Mouse (Mus musculus) testis, adult 2 months (tissue): ENCODE measurements around the gene Ank. TPM values are rescaled to one million over a fixed set of nuclear protein-coding genes. Genes with fewer than 3 reads are reported as not detected.

Source experiments
- H3K27ac ChIP-seq: fragments of 200-500 bp; 2 replicates; pipeline ENCODE4 v1.5.1; 2012; ENCODE audit warnings: low read depth, low read length; ENCODE audit not compliant: control insufficient read depth, insufficient read depth
- H3K27me3 ChIP-seq: fragments of 200-500 bp; 2 replicates; pipeline ENCODE4 v1.6.1; 2012; ENCODE audit warnings: mild to moderate bottlenecking, low read length, moderate library complexity; ENCODE audit not compliant: control insufficient read depth, insufficient read depth
- H3K36me3 ChIP-seq: fragments of 200-500 bp; 2 replicates; pipeline ENCODE4 v1.6.1; 2012; ENCODE audit warnings: mild to moderate bottlenecking, low read length; ENCODE audit not compliant: control insufficient read depth, insufficient read depth
- H3K4me1 ChIP-seq: fragments of 200-500 bp; 2 replicates; pipeline ENCODE4 v1.6.1; 2012; ENCODE audit warnings: low read length; ENCODE audit not compliant: control insufficient read depth, insufficient read depth
- H3K4me3 ChIP-seq: fragments of 200-500 bp; 2 replicates; pipeline ENCODE4 v1.5.1; 2012; ENCODE audit warnings: low read depth, mild to moderate bottlenecking, low read length, moderate library complexity, mixed read lengths; ENCODE audit not compliant: control insufficient read depth
- CTCF ChIP-seq: fragments of 200-500 bp; IDR thresholded peaks from 2 replicates; pipeline ENCODE4 v1.5.1; 2012; ENCODE audit warnings: low read depth, mild to moderate bottlenecking, inconsistent platforms, low read length, moderate library complexity; ENCODE audit not compliant: control insufficient read depth, insufficient read depth, insufficient replicate concordance
- POLR2A ChIP-seq: fragments of 200-500 bp; IDR thresholded peaks from 2 replicates; pipeline ENCODE4 v1.6.1; 2012; ENCODE audit warnings: low read depth, mild to moderate bottlenecking, inconsistent platforms, low read length, moderate library complexity; ENCODE audit not compliant: control insufficient read depth
- polyA plus RNA-seq: library from polyadenylated mRNA; depleted of rRNA; stranded (reverse); fragments of >200 nt; gene quantifications from 2 replicates; pipeline ENCODE4 v1.2.3, GENCODE M21; 2012

Ank gene
- polyA plus RNA-seq, 1 experiment = 9.1 TPM

GRCm38 (mm10) chr15:27570385-27570784 lies 103.9 kb downstream of the Ank start:
- no peak for TF ChIP-seq CTCF
- TF ChIP-seq POLR2A = no peak
- no peak overlapping the region for H3K27ac ChIP-seq
- no peak overlapping the region for H3K4me3 ChIP-seq
- H3K27me3 ChIP-seq = no peaks in the 10 kb centered on the region
- H3K36me3 ChIP-seq = no peaks in the 10 kb centered on the region
- no peaks in the 10 kb centered on the region for H3K4me1 ChIP-seq

- Histone ChIP-seq H3K27me3 (no peaks in the 10 kb centered on the region), H3K36me3 (no peaks in the 10 kb centered on the region), H3K4me1 (no peaks in the 10 kb centered on the region), H3K4me3 (no peak overlapping the region), H3K27ac (no peak overlapping the region)
- TF ChIP-seq CTCF (no peak), POLR2A (no peak)
Measured at GRCm38 (mm10) chr15:27571179-27571578, 104.7 kb downstream of the Ank start.

- H3K27me3 ChIP-seq = no peaks in the 10 kb centered on the region
- TF ChIP-seq CTCF (no peak), POLR2A (no peak)
- no peaks in the 10 kb centered on the region for H3K4me1 ChIP-seq
- H3K4me3 ChIP-seq = no peak overlapping the region
- no peaks in the 10 kb centered on the region for H3K36me3 ChIP-seq
- no peak overlapping the region for H3K27ac ChIP-seq
Measured at GRCm38 (mm10) chr15:27574992-27575781, 108.7 kb downstream of the Ank start.

GRCm38 (mm10) chr15:27575932-27576331 lies 109.5 kb downstream of the Ank start:
- TF ChIP-seq CTCF = no peak
- no peak for TF ChIP-seq POLR2A
- H3K4me1 ChIP-seq = no peaks in the 10 kb centered on the region; the same call in 1 of the 2 replicates

GRCm38 (mm10) chr15:27576886-27577285 lies 110.4 kb downstream of the Ank start:
- Histone ChIP-seq H3K36me3 (no peaks in the 10 kb centered on the region), H3K27me3 (no peaks in the 10 kb centered on the region), H3K27ac (no peak overlapping the region), H3K4me1 (no peaks in the 10 kb centered on the region; the same call in 1 of the 2 replicates), H3K4me3 (no peak overlapping the region)
- TF ChIP-seq CTCF (no peak), POLR2A (no peak)

More at GRCm38 (mm10) chr15:27575932-27576331, 109.5 kb downstream of the Ank start:
- H3K36me3 ChIP-seq = no peaks in the 10 kb centered on the region
- no peak overlapping the region for H3K27ac ChIP-seq
- H3K27me3 ChIP-seq = no peaks in the 10 kb centered on the region
- H3K4me3 ChIP-seq = no peak overlapping the region

GRCm38 (mm10) chr15:27577915-27578780 lies 111.7 kb downstream of the Ank start:
- H3K27ac ChIP-seq = no peak overlapping the region
- H3K36me3 ChIP-seq = no peaks in the 10 kb centered on the region
- H3K27me3 ChIP-seq = no peaks in the 10 kb centered on the region
- H3K4me1 ChIP-seq = peaks cover 2% of the 10 kb centered on the region; the same call in 1 of the 2 replicates
- TF ChIP-seq POLR2A (no peak), CTCF (no peak)
- H3K4me3 ChIP-seq = no peak overlapping the region

GRCm38 (mm10) chr15:27578918-27579317 lies 112.4 kb downstream of the Ank start:
- no peak overlapping the region for H3K4me3 ChIP-seq
- H3K27me3 ChIP-seq = no peaks in the 10 kb centered on the region
- H3K36me3 ChIP-seq = no peaks in the 10 kb centered on the region
- no peak for TF ChIP-seq POLR2A
- no peak for TF ChIP-seq CTCF
- peaks cover 2% of the 10 kb centered on the region; the same call in 1 of the 2 replicates for H3K4me1 ChIP-seq
- no peak overlapping the region for H3K27ac ChIP-seq
